In the genomic region with DNA sequence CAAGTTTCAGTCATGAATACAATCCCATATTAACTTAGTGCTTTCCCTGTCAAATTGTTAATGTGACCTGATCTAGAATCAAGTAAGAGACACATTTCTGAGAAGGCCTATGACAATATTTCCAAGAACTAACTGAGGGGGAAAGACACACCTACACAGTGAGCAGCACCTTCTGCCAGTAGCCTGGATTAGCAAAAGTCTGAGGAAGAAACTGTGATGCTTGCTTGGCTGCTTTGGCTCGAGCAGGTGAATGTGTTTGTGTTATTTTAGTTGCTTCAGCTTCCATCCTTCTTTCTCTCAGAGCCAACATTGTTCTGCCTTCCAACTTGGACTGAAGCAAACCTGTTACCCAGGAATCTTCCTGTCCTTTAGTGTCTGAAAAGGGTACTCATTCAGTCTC, we compare ENCODE assay signal across 16 mouse cellular contexts.
A peak's percentile ranks its signal among the peaks of the same experiment; 100 is the strongest.
DNase-seq lines count a peak whose midpoint lies in the region.
"Had no signal": no experiment of that assay in that cellular context is flagged by ENCODE, and none has a peak within 500 bp of the region (broad histone marks: within the 10 kb centered on the region; RNA-seq: fewer than 3 reads in every experiment).

No protein-coding gene starts in this region.

- DNase-seq in frontal cortex, adult 2 months (ENCODE audit: extremely low spot score in 1 of 2, low spot score in 1 of 2) = peak; percentile 1 to 20
- DNase-seq in frontal cortex, postnatal 25 days (ENCODE audit: low spot score in 2 of 2) = no peak
- DNase-seq in right cerebral cortex, adult 18-20 months = peak; percentile 5
- no peak for DNase-seq in right cerebral cortex, postnatal 14 days
- peak; percentile 4 for DNase-seq in right cerebral cortex, postnatal 25 days
- no peak for DNase-seq in right cerebral cortex, postnatal 10 days (ENCODE audit: low spot score in 2 of 2)
- DNase-seq in telencephalon, adult 2 months (ENCODE audit: low read depth, low spot score) = peak; percentile 32
- no peak for DNase-seq in testis, postnatal 10 days (ENCODE audit: low spot score)
- DNase-seq: adrenal gland, adult 2 months; adrenal gland, postnatal 10 days; adrenal gland, postnatal 25 days; cerebellum, adult 11-12 months; cerebellum, adult 2 months; cerebellum, adult 9-10 months; cerebellum, postnatal 10 days; cerebellum, postnatal 25 days had no signal

Comparison
In these comparisons a context has a peak if more than half of its experiments do, and no peak if none do; other contexts are left out.
1. DNase-seq: peak in frontal cortex, adult 2 months (2 of 2), right cerebral cortex, adult 18-20 months (single experiment), right cerebral cortex, postnatal 25 days (single experiment) and telencephalon, adult 2 months (single experiment); none in frontal cortex, postnatal 25 days (0 of 2), right cerebral cortex, postnatal 14 days (single experiment), right cerebral cortex, postnatal 10 days (0 of 2) and testis, postnatal 10 days (single experiment).